In genomic region chr4:130549189-130549588, GRCm38 (mm10) we compare ENCODE assay signal across 11 mouse cellular contexts. TPM values are rescaled to one million over a fixed set of nuclear protein-coding genes. Genes with fewer than 3 reads are reported as not detected.
DNase-seq lines count a peak whose midpoint lies in the region; ATAC-seq and TF ChIP-seq lines count a peak whose summit lies in the region.
"Had no signal": no experiment of that assay in that cellular context is flagged by ENCODE, and none has a peak within 500 bp of the region (broad histone marks: within the 10 kb centered on the region; RNA-seq: fewer than 3 reads in every experiment).

No protein-coding gene starts in this region.

- H3K9ac ChIP-seq in intestine, postnatal 0 days (ENCODE audit: low read depth, low read length), result no peak overlapping the region
- no peak overlapping the region for H3K9ac ChIP-seq in intestine, embryonic 16.5 days (ENCODE audit: low read depth, low read length)
- H3K9ac ChIP-seq in hindbrain, embryonic 13.5 days, result no peak overlapping the region

- TF ChIP-seq CTCF in intestine, postnatal 0 days (IDR thresholded peaks at IDR 0.05; ENCODE audit: low read depth), result peak; percentile 54; the same call in 1 of the 2 replicates

- no peak overlapping the region for H3K27ac ChIP-seq in intestine, postnatal 0 days (ENCODE audit: low read depth, low read length)
- H3K27ac ChIP-seq in intestine, embryonic 16.5 days (ENCODE audit: low read length), result no peak overlapping the region
- peak overlapping the region; percentile 88 for H3K27ac ChIP-seq in hindbrain, embryonic 13.5 days

- no peak overlapping the region for H3K4me2 ChIP-seq in intestine, postnatal 0 days (replicated peaks; ENCODE audit: low read depth)
- no peak overlapping the region for H3K4me2 ChIP-seq in intestine, embryonic 16.5 days (ENCODE audit: low read depth, low read length)
- H3K4me2 ChIP-seq in hindbrain, embryonic 13.5 days, result no peak overlapping the region

- no peaks in the 10 kb centered on the region for H3K36me3 ChIP-seq in intestine, postnatal 0 days (ENCODE audit: control insufficient read depth, insufficient read depth)
- H3K36me3 ChIP-seq in intestine, embryonic 16.5 days (ENCODE audit: control insufficient read depth, insufficient read depth, low read length), result no peaks in the 10 kb centered on the region
- H3K36me3 ChIP-seq in hindbrain, embryonic 13.5 days, result no peaks in the 10 kb centered on the region

- DNase-seq in 416B (ENCODE audit: low read depth), result peak; percentile 19
- peak; percentile 39 for DNase-seq in MEL-GATA-1-ER (ENCODE audit: extremely low read depth, low read depth)
- DNase-seq in embryo, embryonic 10.5 days (ENCODE audit: low spot score), result no peak
- DNase-seq in left cerebral cortex, postnatal 10 days (ENCODE audit: extremely low spot score in 1 of 2, low spot score in 2 of 2), result no peak
- DNase-seq in kidney, adult 18-20 months, result no peak
- DNase-seq: adrenal gland, postnatal 10 days; thymus, postnatal 14 days had no signal

- intact Hi-C loops in left cerebral cortex, postnatal 10 days (cut with DNase I), result no loop called here

- no peaks in the 10 kb centered on the region for H3K27me3 ChIP-seq in intestine, postnatal 0 days (replicated peaks; ENCODE audit: control insufficient read depth, insufficient read depth, low read length)
- H3K27me3 ChIP-seq in intestine, embryonic 16.5 days (replicated peaks; ENCODE audit: control insufficient read depth, insufficient read depth, low read length), result no peaks in the 10 kb centered on the region
- H3K27me3 ChIP-seq in hindbrain, embryonic 13.5 days, result no peaks in the 10 kb centered on the region

- 87% methylated on average over 8 of the region's 8 CpGs for WGBS in intestine, postnatal 0 days
- WGBS in intestine, embryonic 16.5 days, result 85% methylated on average over 8 of the region's 8 CpGs
- WGBS in hindbrain, embryonic 13.5 days, result 85% methylated on average over 8 of the region's 8 CpGs

- H3K9me3 ChIP-seq in intestine, postnatal 0 days (ENCODE audit: control insufficient read depth), result no peaks in the 10 kb centered on the region
- peaks cover 3% of the 10 kb centered on the region; the same call in 1 of the 2 replicates for H3K9me3 ChIP-seq in intestine, embryonic 16.5 days (ENCODE audit: control insufficient read depth, low read length)
- no peaks in the 10 kb centered on the region for H3K9me3 ChIP-seq in hindbrain, embryonic 13.5 days

- no peak overlapping the region for H3K4me3 ChIP-seq in intestine, postnatal 0 days (ENCODE audit: low read depth, low read length)
- H3K4me3 ChIP-seq in intestine, embryonic 16.5 days (ENCODE audit: low read length), result no peak overlapping the region
- H3K4me3 ChIP-seq in hindbrain, embryonic 13.5 days, result no peak overlapping the region

- H3K4me1 ChIP-seq in intestine, postnatal 0 days (replicated peaks; ENCODE audit: control insufficient read depth, insufficient read depth, low read length), result no peaks in the 10 kb centered on the region
- H3K4me1 ChIP-seq in intestine, embryonic 16.5 days (ENCODE audit: control insufficient read depth, insufficient read depth, low read length), result peaks cover 17% of the 10 kb centered on the region
- peaks cover 97% of the 10 kb centered on the region for H3K4me1 ChIP-seq in hindbrain, embryonic 13.5 days (replicated peaks)

- ATAC-seq in intestine, postnatal 0 days, result no peak
- ATAC-seq in intestine, embryonic 16.5 days, result no peak
- ATAC-seq in hindbrain, embryonic 13.5 days (ENCODE audit: low FRiP score), result no peak

RNA-seq across cellular contexts. Expression of gene Nkain1, which starts 24.8 kb away (rescaled TPM):
- 0.09 and 0.20 TPM in 2 replicates for polyA plus RNA-seq in intestine, postnatal 0 days (2015; fragmentation: Nextera tagmentation; extraction: Ambion mirVana)
- polyA plus RNA-seq in intestine, embryonic 16.5 days (2015; fragmentation: Nextera tagmentation; extraction: Ambion mirVana), result 0.15 TPM in 1 of 2 replicates, not detected in the other
- 9.5 and 10.2 TPM in 2 replicates for polyA plus RNA-seq in hindbrain, embryonic 13.5 days (2015; fragmentation: Nextera tagmentation; extraction: Ambion mirVana)
- total RNA-seq in left cerebral cortex, postnatal 10 days (2021), result 10 to 100 TPM; 65.4 to 67.0 TPM
- polyA plus RNA-seq: liver, embryonic 16.5 days had no signal

Comparison
In these comparisons a context has a peak if more than half of its experiments do, and no peak if none do; other contexts are left out.
1. DNase-seq: peak in 416B (single experiment) and MEL-GATA-1-ER (single experiment); none in embryo, embryonic 10.5 days (single experiment), left cerebral cortex, postnatal 10 days (0 of 2) and kidney, adult 18-20 months (single experiment).